Mouse (Mus musculus): ENCODE measurements around the gene Ldhd. TPM values are rescaled to one million over a fixed set of nuclear protein-coding genes. Genes with fewer than 3 reads are reported as not detected.

The Ldhd gene
- polyA plus RNA-seq, 1 experiment from 2014 or later: 0.11 TPM

DNA sequence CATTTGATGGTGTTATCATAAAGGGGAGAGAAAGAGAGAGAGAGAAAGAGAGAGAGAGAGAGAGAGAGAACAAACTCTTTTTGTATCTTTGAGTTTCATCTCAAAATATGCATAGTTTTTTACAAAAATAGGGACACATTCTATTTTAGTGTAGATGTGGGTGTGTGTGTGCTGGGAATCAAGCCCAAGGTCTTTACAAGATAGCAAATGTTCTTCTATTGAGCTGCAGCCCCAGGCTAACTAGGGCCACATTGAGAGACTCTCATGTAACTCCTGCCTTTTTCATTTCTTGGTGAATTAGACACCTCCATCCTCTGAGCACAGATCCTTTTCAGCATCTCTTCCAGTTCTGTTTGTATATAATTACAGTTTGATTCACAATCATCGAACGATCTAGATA is 10.9 kb upstream of the Ldhd start:
- Histone ChIP-seq H3K4me1 (replicated peaks; ENCODE audit: control insufficient read depth, insufficient read depth, low read length) (no peaks in the 10 kb centered on the region), H3K9ac (ENCODE audit: low read length) (no peak overlapping the region), H3K36me3 (ENCODE audit: control insufficient read depth, insufficient read depth, low read length) (no peaks in the 10 kb centered on the region), H3K4me2 (ENCODE audit: low read depth, low read length, severe bottlenecking) (no peak overlapping the region), H3K27ac (ENCODE audit: low read depth, low read length) (no peak overlapping the region), H3K9me3 (ENCODE audit: control insufficient read depth, low read length) (no peaks in the 10 kb centered on the region), H3K27me3 (ENCODE audit: control insufficient read depth, insufficient read depth, low read length) (no peaks in the 10 kb centered on the region), H3K4me3 (ENCODE audit: low read depth, low read length) (no peak overlapping the region)
- no peak for ATAC-seq (replicated peaks; ENCODE audit: low FRiP score)
- no peak for DNase-seq (ENCODE audit: low spot score)
- WGBS: 94% methylated on average over 2 of the region's 2 CpGs

GRCm38 (mm10) chr8:111638086-111638485 is 7.9 kb upstream of the Ldhd start:
- no peak overlapping the region for H3K27ac ChIP-seq (ENCODE audit: low read depth, low read length)
- DNase-seq (ENCODE audit: low spot score): no peak
- no peaks in the 10 kb centered on the region for H3K27me3 ChIP-seq (ENCODE audit: control insufficient read depth, insufficient read depth, low read length)
- no peak for ATAC-seq (replicated peaks; ENCODE audit: low FRiP score)
- H3K4me3 ChIP-seq (ENCODE audit: low read depth, low read length): no peak overlapping the region
- no peaks in the 10 kb centered on the region for H3K9me3 ChIP-seq (ENCODE audit: control insufficient read depth, low read length)
- no peak overlapping the region for H3K9ac ChIP-seq (ENCODE audit: low read length)
- H3K4me2 ChIP-seq (ENCODE audit: low read depth, low read length, severe bottlenecking): no peak overlapping the region
- H3K4me1 ChIP-seq (replicated peaks; ENCODE audit: control insufficient read depth, insufficient read depth, low read length): no peaks in the 10 kb centered on the region
- H3K36me3 ChIP-seq (ENCODE audit: control insufficient read depth, insufficient read depth, low read length): no peaks in the 10 kb centered on the region

GRCm38 (mm10) chr8:111632976-111633375 is 2.8 kb upstream of the Ldhd start:
- H3K9ac ChIP-seq (ENCODE audit: low read length): no peak overlapping the region
- H3K4me2 ChIP-seq (ENCODE audit: low read depth, low read length, severe bottlenecking): no peak overlapping the region
- DNase-seq (ENCODE audit: low spot score): no peak
- WGBS: 95% methylated on average over 3 of the region's 3 CpGs
- no peak for ATAC-seq (replicated peaks; ENCODE audit: low FRiP score)
- no peak overlapping the region for H3K4me3 ChIP-seq (ENCODE audit: low read depth, low read length)
- H3K36me3 ChIP-seq (ENCODE audit: control insufficient read depth, insufficient read depth, low read length): no peaks in the 10 kb centered on the region
- H3K27ac ChIP-seq (ENCODE audit: low read depth, low read length): no peak overlapping the region
- no peaks in the 10 kb centered on the region for H3K4me1 ChIP-seq (replicated peaks; ENCODE audit: control insufficient read depth, insufficient read depth, low read length)
- H3K9me3 ChIP-seq (ENCODE audit: control insufficient read depth, low read length): no peaks in the 10 kb centered on the region
- H3K27me3 ChIP-seq (ENCODE audit: control insufficient read depth, insufficient read depth, low read length): no peaks in the 10 kb centered on the region

GRCm38 (mm10) chr8:111631589-111631988 is 1.4 kb upstream of the Ldhd start:
- H3K4me1 ChIP-seq (replicated peaks; ENCODE audit: control insufficient read depth, insufficient read depth, low read length): no peaks in the 10 kb centered on the region
- H3K36me3 ChIP-seq (ENCODE audit: control insufficient read depth, insufficient read depth, low read length): no peaks in the 10 kb centered on the region
- ATAC-seq (replicated peaks; ENCODE audit: low FRiP score) (no peak), DNase-seq (ENCODE audit: low spot score) (no peak)
- H3K27ac ChIP-seq (ENCODE audit: low read depth, low read length): no peak overlapping the region
- H3K4me2 ChIP-seq (ENCODE audit: low read depth, low read length, severe bottlenecking): no peak overlapping the region
- WGBS: 92% methylated on average over 8 of the region's 8 CpGs
- no peaks in the 10 kb centered on the region for H3K9me3 ChIP-seq (ENCODE audit: control insufficient read depth, low read length)
- H3K27me3 ChIP-seq (ENCODE audit: control insufficient read depth, insufficient read depth, low read length): no peaks in the 10 kb centered on the region
- no peak overlapping the region for H3K4me3 ChIP-seq (ENCODE audit: low read depth, low read length)
- H3K9ac ChIP-seq (ENCODE audit: low read length): no peak overlapping the region

DNA sequence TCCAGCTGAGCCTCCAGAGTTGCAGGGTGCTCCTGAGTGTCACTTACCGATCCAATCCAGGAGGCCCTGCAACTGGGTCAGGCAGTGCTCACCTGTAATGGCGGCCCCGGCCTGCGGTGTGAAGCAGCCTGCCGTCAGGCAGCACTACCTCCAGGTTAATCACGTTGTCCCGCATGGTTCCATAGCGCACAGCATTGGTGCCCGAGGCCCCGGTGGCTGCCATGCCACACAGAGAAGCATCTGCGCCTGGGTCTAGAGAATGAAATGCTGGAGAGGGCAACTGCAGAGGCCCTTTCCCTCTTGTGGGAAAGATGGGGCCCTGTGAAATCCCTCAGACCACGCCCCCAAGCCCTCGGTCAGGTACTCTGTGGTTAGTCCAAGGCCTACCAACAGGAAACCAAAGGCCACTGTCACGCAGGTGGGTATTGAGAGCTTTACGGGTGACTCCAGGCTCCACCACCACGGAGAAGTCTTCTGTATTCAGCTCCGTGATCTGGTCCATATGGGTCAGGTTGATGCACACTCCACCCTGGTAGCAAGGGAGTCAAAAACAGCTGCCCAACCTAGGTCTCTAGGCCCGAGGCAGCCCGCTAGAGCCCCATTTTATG is 1.2 kb downstream of the Ldhd start:
- DNase-seq (ENCODE audit: low spot score): no peak
- Histone ChIP-seq H3K4me2 (ENCODE audit: low read depth, low read length, severe bottlenecking) (no peak overlapping the region), H3K27me3 (ENCODE audit: control insufficient read depth, insufficient read depth, low read length) (no peaks in the 10 kb centered on the region), H3K4me3 (ENCODE audit: low read depth, low read length) (no peak overlapping the region), H3K4me1 (replicated peaks; ENCODE audit: control insufficient read depth, insufficient read depth, low read length) (no peaks in the 10 kb centered on the region), H3K9me3 (ENCODE audit: control insufficient read depth, low read length) (no peaks in the 10 kb centered on the region), H3K36me3 (ENCODE audit: control insufficient read depth, insufficient read depth, low read length) (no peaks in the 10 kb centered on the region; the same call in 1 of the 2 replicates), H3K27ac (ENCODE audit: low read depth, low read length) (no peak overlapping the region), H3K9ac (ENCODE audit: low read length) (no peak overlapping the region)
- no peak for ATAC-seq (replicated peaks; ENCODE audit: low FRiP score)
- WGBS: 90% methylated on average over 19 of the region's 19 CpGs

GRCm38 (mm10) chr8:111628401-111628800 is 1.8 kb downstream of the Ldhd start:
- no peaks in the 10 kb centered on the region for H3K9me3 ChIP-seq (ENCODE audit: control insufficient read depth, low read length)
- no peak overlapping the region for H3K4me3 ChIP-seq (ENCODE audit: low read depth, low read length)
- no peak for ATAC-seq (replicated peaks; ENCODE audit: low FRiP score)
- no peak for DNase-seq (ENCODE audit: low spot score)
- no peaks in the 10 kb centered on the region; the same call in 1 of the 2 replicates for H3K36me3 ChIP-seq (ENCODE audit: control insufficient read depth, insufficient read depth, low read length)
- 95% methylated on average over 12 of the region's 12 CpGs for WGBS
- H3K9ac ChIP-seq (ENCODE audit: low read length): no peak overlapping the region
- H3K4me2 ChIP-seq (ENCODE audit: low read depth, low read length, severe bottlenecking): no peak overlapping the region
- H3K27ac ChIP-seq (ENCODE audit: low read depth, low read length): no peak overlapping the region
- H3K4me1 ChIP-seq (replicated peaks; ENCODE audit: control insufficient read depth, insufficient read depth, low read length): no peaks in the 10 kb centered on the region
- no peaks in the 10 kb centered on the region for H3K27me3 ChIP-seq (ENCODE audit: control insufficient read depth, insufficient read depth, low read length)

- Histone ChIP-seq H3K4me2 (ENCODE audit: low read depth, low read length, severe bottlenecking) (no peak overlapping the region), H3K9ac (ENCODE audit: low read length) (no peak overlapping the region), H3K27me3 (ENCODE audit: control insufficient read depth, insufficient read depth, low read length) (no peaks in the 10 kb centered on the region), H3K36me3 (ENCODE audit: control insufficient read depth, insufficient read depth, low read length) (no peaks in the 10 kb centered on the region; the same call in 1 of the 2 replicates), H3K4me3 (ENCODE audit: low read depth, low read length) (no peak overlapping the region), H3K4me1 (replicated peaks; ENCODE audit: control insufficient read depth, insufficient read depth, low read length) (no peaks in the 10 kb centered on the region), H3K27ac (ENCODE audit: low read depth, low read length) (no peak overlapping the region), H3K9me3 (ENCODE audit: control insufficient read depth, low read length) (no peaks in the 10 kb centered on the region)
- 98% methylated on average over 9 of the region's 9 CpGs for WGBS
- no peak for DNase-seq (ENCODE audit: low spot score)
- ATAC-seq (replicated peaks; ENCODE audit: low FRiP score): no peak
Observed at GRCm38 (mm10) chr8:111627923-111628322, 2.3 kb downstream of the Ldhd start.

- Histone ChIP-seq H3K27ac (ENCODE audit: low read depth, low read length) (no peak overlapping the region), H3K4me2 (ENCODE audit: low read depth, low read length, severe bottlenecking) (no peak overlapping the region), H3K27me3 (ENCODE audit: control insufficient read depth, insufficient read depth, low read length) (no peaks in the 10 kb centered on the region), H3K9me3 (ENCODE audit: control insufficient read depth, low read length) (no peaks in the 10 kb centered on the region), H3K4me3 (ENCODE audit: low read depth, low read length) (no peak overlapping the region), H3K4me1 (replicated peaks; ENCODE audit: control insufficient read depth, insufficient read depth, low read length) (no peaks in the 10 kb centered on the region), H3K9ac (ENCODE audit: low read length) (no peak overlapping the region), H3K36me3 (ENCODE audit: control insufficient read depth, insufficient read depth, low read length) (no peaks in the 10 kb centered on the region; the same call in 1 of the 2 replicates)
- ATAC-seq (replicated peaks; ENCODE audit: low FRiP score) (no peak), DNase-seq (ENCODE audit: low spot score) (no peak)
- WGBS: 93% methylated on average over 14 of the region's 14 CpGs
Observed at GRCm38 (mm10) chr8:111626933-111627332, 3.2 kb downstream of the Ldhd start.

DNA sequence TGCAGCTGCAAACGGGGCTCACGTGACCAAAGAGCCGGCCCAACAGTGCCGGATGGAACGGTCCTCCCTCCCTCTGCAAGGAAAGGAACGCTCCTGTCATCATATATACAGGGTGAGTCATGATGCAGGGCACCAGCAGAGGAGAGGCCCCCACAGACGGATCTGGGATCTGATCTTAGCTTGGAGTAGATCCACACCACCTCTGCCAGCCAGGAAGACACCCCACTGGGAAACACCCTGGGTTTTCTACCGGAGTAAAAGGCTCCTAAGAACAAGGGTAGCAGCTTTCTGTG is 3.7 kb downstream of the Ldhd start:
- no peak overlapping the region for H3K4me2 ChIP-seq (ENCODE audit: low read depth, low read length, severe bottlenecking)
- no peaks in the 10 kb centered on the region for H3K27me3 ChIP-seq (ENCODE audit: control insufficient read depth, insufficient read depth, low read length)
- ATAC-seq (replicated peaks; ENCODE audit: low FRiP score): no peak
- H3K27ac ChIP-seq (ENCODE audit: low read depth, low read length): no peak overlapping the region
- no peaks in the 10 kb centered on the region for H3K4me1 ChIP-seq (replicated peaks; ENCODE audit: control insufficient read depth, insufficient read depth, low read length)
- H3K36me3 ChIP-seq (ENCODE audit: control insufficient read depth, insufficient read depth, low read length): no peaks in the 10 kb centered on the region; the same call in 1 of the 2 replicates
- no peaks in the 10 kb centered on the region for H3K9me3 ChIP-seq (ENCODE audit: control insufficient read depth, low read length)
- no peak for DNase-seq (ENCODE audit: low spot score)
- no peak overlapping the region for H3K4me3 ChIP-seq (ENCODE audit: low read depth, low read length)
- H3K9ac ChIP-seq (ENCODE audit: low read length): no peak overlapping the region
- WGBS: 78% methylated on average over 8 of the region's 8 CpGs
